Mouse (Mus musculus) hindbrain, embryonic 10.5 days (tissue): Measurements from ENCODE around the gene Myl6b. TPM values are rescaled to one million over a fixed set of nuclear protein-coding genes. Genes with fewer than 3 reads are reported as not detected.
"Not testable (repeated sequence)": the region's sequence is repeated elsewhere in the genome, so short reads cannot be mapped to it uniquely, and the experiment has no call there.

ENCODE experiments used
- DNase-seq: peaks from one replicate; pipeline ENCODE4 v3.0.0-alpha.2; 2017; ENCODE audit warnings: low spot score
- H3K27ac ChIP-seq: fragments of 300-500 bp; sonication (generic); 2 replicates; pipeline ENCODE4 v1.5.1; 2016; ENCODE audit warnings: mild to moderate bottlenecking, moderate library complexity
- H3K27me3 ChIP-seq: fragments of 300-500 bp; sonication (generic); 2 replicates; pipeline ENCODE4 v1.6.1; 2016; ENCODE audit warnings: mild to moderate bottlenecking; ENCODE audit not compliant: poor library complexity, insufficient read depth, severe bottlenecking
- H3K36me3 ChIP-seq: fragments of 300-500 bp; sonication (generic); 2 replicates; pipeline ENCODE4 v1.6.1; 2016; ENCODE audit warnings: mild to moderate bottlenecking, moderate library complexity
- H3K4me1 ChIP-seq: fragments of 300-500 bp; sonication (generic); replicated peaks from 2 replicates; pipeline ENCODE4 v1.6.1; 2016; ENCODE audit warnings: mild to moderate bottlenecking
- H3K4me3 ChIP-seq: fragments of 300-500 bp; sonication (generic); 2 replicates; pipeline ENCODE4 v1.5.1; 2016; ENCODE audit warnings: mild to moderate bottlenecking, moderate library complexity
- H3K9me3 ChIP-seq: fragments of 300-500 bp; sonication (generic); 2 replicates; pipeline ENCODE4 v1.6.1; 2016; ENCODE audit warnings: mild to moderate bottlenecking, moderate library complexity
- WGBS: fragments of 180-500 bp; shearing (Covaris S2); methylation state at CpG from one replicate; pipeline ENCODE4 v1.1.7; 2016; 5-methylcytosine and 5-hydroxymethylcytosine counted together
- polyA plus RNA-seq: library from polyadenylated mRNA; unstranded; fragments of >200 nt; fragmentation: Nextera tagmentation; extraction: Ambion mirVana; gene quantifications from 2 replicates; pipeline ENCODE4 v1.2.1, GENCODE M21; 2016

The Myl6b gene
- polyA plus RNA-seq, 1 experiment from 2014 or later = 2.8 TPM

- Histone ChIP-seq H3K9me3 (no peaks in the 10 kb centered on the region), H3K27me3 (peaks cover 18% of the 10 kb centered on the region), H3K36me3 (peaks cover 35% of the 10 kb centered on the region), H3K4me3 (no peak overlapping the region), H3K4me1 (no peaks in the 10 kb centered on the region), H3K27ac (no peak overlapping the region)
- 84% methylated on average over 11 of the region's 11 CpGs for WGBS
- DNase-seq = no peak
These were observed 11.8 kb upstream of the Myl6b start for GRCm38 (mm10) chr10:128510301-128510700.

- Histone ChIP-seq H3K27me3 (peaks cover 13% of the 10 kb centered on the region), H3K4me3 (no peak overlapping the region), H3K27ac (no peak overlapping the region), H3K36me3 (peaks cover 30% of the 10 kb centered on the region), H3K4me1 (no peaks in the 10 kb centered on the region), H3K9me3 (no peaks in the 10 kb centered on the region)
- WGBS = 90% methylated on average over 4 of the region's 4 CpGs
- DNase-seq = no peak
These were observed 11.3 kb upstream of the Myl6b start for GRCm38 (mm10) chr10:128509831-128510230.

- Histone ChIP-seq H3K4me3 (no peak overlapping the region), H3K36me3 (peaks cover 30% of the 10 kb centered on the region), H3K4me1 (no peaks in the 10 kb centered on the region), H3K27me3 (peaks cover 12% of the 10 kb centered on the region; the same call in 1 of the 2 replicates), H3K9me3 (no peaks in the 10 kb centered on the region), H3K27ac (no peak overlapping the region)
- no peak for DNase-seq
- WGBS = 91% methylated on average over 9 of the region's 9 CpGs
These were observed 10.7 kb upstream of the Myl6b start for GRCm38 (mm10) chr10:128509203-128509602.

GRCm38 (mm10) chr10:128508260-128508659, 9.8 kb upstream of the Myl6b start:
- Histone ChIP-seq H3K36me3 (peaks cover 30% of the 10 kb centered on the region), H3K27me3 (peaks cover 7% of the 10 kb centered on the region; the same call in 1 of the 2 replicates), H3K27ac (no peak overlapping the region), H3K9me3 (no peaks in the 10 kb centered on the region), H3K4me1 (no peaks in the 10 kb centered on the region), H3K4me3 (no peak overlapping the region)
- WGBS = 89% methylated on average over 9 of the region's 9 CpGs
- DNase-seq = no peak

GRCm38 (mm10) chr10:128505974-128506373, 7.5 kb upstream of the Myl6b start:
- 95% methylated on average over 14 of the region's 14 CpGs for WGBS

GRCm38 (mm10) chr10:128505371-128505667, 6.8 kb upstream of the Myl6b start:
- not testable (repeated sequence) for H3K27ac ChIP-seq, H3K36me3 ChIP-seq, DNase-seq, H3K9me3 ChIP-seq, H3K4me1 ChIP-seq, H3K4me3 ChIP-seq, H3K27me3 ChIP-seq
- WGBS = 89% methylated on average over 5 of the region's 5 CpGs

More at GRCm38 (mm10) chr10:128505974-128506373, 7.5 kb upstream of the Myl6b start:
- no peaks in the 10 kb centered on the region for H3K9me3 ChIP-seq
- no peak for DNase-seq
- no peaks in the 10 kb centered on the region for H3K27me3 ChIP-seq
- no peaks in the 10 kb centered on the region for H3K4me1 ChIP-seq
- H3K36me3 ChIP-seq = peaks cover 14% of the 10 kb centered on the region; the same call in 1 of the 2 replicates
- H3K4me3 ChIP-seq = no peak overlapping the region
- H3K27ac ChIP-seq = no peak overlapping the region

GRCm38 (mm10) chr10:128504641-128505370, 6.3 kb upstream of the Myl6b start:
- 82% methylated on average over 9 of the region's 9 CpGs for WGBS
- Histone ChIP-seq H3K27me3 (no peaks in the 10 kb centered on the region), H3K4me3 (no peak overlapping the region), H3K9me3 (no peaks in the 10 kb centered on the region), H3K4me1 (no peaks in the 10 kb centered on the region), H3K36me3 (0 out of 2 replicates have a peak, but pooled peaks cover 4% of the 10 kb centered on the region), H3K27ac (no peak overlapping the region)
- no peak for DNase-seq

GRCm38 (mm10) chr10:128504012-128504411, 5.5 kb upstream of the Myl6b start:
- no peak overlapping the region for H3K4me3 ChIP-seq
- no peak overlapping the region for H3K27ac ChIP-seq
- WGBS = 74% methylated on average over 3 of the region's 3 CpGs
- H3K4me1 ChIP-seq = peaks cover 7% of the 10 kb centered on the region
- H3K27me3 ChIP-seq = no peaks in the 10 kb centered on the region
- 0 out of 2 replicates have a peak, but pooled peaks cover 4% of the 10 kb centered on the region for H3K36me3 ChIP-seq
- no peaks in the 10 kb centered on the region for H3K9me3 ChIP-seq
- no peak for DNase-seq

GRCm38 (mm10) chr10:128503532-128503931, 5.0 kb upstream of the Myl6b start:
- no peaks in the 10 kb centered on the region for H3K9me3 ChIP-seq
- H3K4me1 ChIP-seq = peaks cover 9% of the 10 kb centered on the region
- no peak overlapping the region for H3K4me3 ChIP-seq
- no peak overlapping the region for H3K27ac ChIP-seq
- no peak for DNase-seq
- no peaks in the 10 kb centered on the region for H3K27me3 ChIP-seq
- WGBS = 82% methylated on average over 8 of the region's 8 CpGs
- 0 out of 2 replicates have a peak, but pooled peaks cover 4% of the 10 kb centered on the region for H3K36me3 ChIP-seq

- DNase-seq = no peak
- Histone ChIP-seq H3K27ac (no peak overlapping the region), H3K36me3 (0 out of 2 replicates have a peak, but pooled peaks cover 4% of the 10 kb centered on the region), H3K4me3 (no peak overlapping the region), H3K4me1 (peaks cover 21% of the 10 kb centered on the region), H3K27me3 (no peaks in the 10 kb centered on the region), H3K9me3 (no peaks in the 10 kb centered on the region)
- WGBS = 81% methylated on average over 5 of the region's 5 CpGs
These were observed 3.9 kb upstream of the Myl6b start for GRCm38 (mm10) chr10:128502341-128502740.

GRCm38 (mm10) chr10:128499116-128499671, 709 bp upstream of the Myl6b start:
- H3K27ac ChIP-seq = peak overlapping the region; percentile 74
- DNase-seq = peak; percentile 61
- 3% methylated on average over 21 of the region's 21 CpGs for WGBS
- H3K4me1 ChIP-seq = peaks cover 44% of the 10 kb centered on the region
- peak overlapping the region; percentile 64 for H3K4me3 ChIP-seq
- no peaks in the 10 kb centered on the region for H3K36me3 ChIP-seq
- peaks cover 8% of the 10 kb centered on the region for H3K27me3 ChIP-seq
- H3K9me3 ChIP-seq = no peaks in the 10 kb centered on the region

- peak overlapping the region; percentile 5; the same call in 1 of the 2 replicates for H3K4me3 ChIP-seq
- no peaks in the 10 kb centered on the region for H3K9me3 ChIP-seq
- peaks cover 8% of the 10 kb centered on the region for H3K27me3 ChIP-seq
- H3K36me3 ChIP-seq = peaks cover 4% of the 10 kb centered on the region; the same call in 1 of the 2 replicates
- no peak overlapping the region for H3K27ac ChIP-seq
- DNase-seq = no peak
- WGBS = 37% methylated on average over 6 of the region's 6 CpGs
- peaks cover 51% of the 10 kb centered on the region for H3K4me1 ChIP-seq
These were observed 1.2 kb downstream of the Myl6b start for GRCm38 (mm10) chr10:128497134-128497737.

GRCm38 (mm10) chr10:128496509-128497077, 1.9 kb downstream of the Myl6b start:
- peaks cover 57% of the 10 kb centered on the region for H3K4me1 ChIP-seq
- peaks cover 10% of the 10 kb centered on the region for H3K36me3 ChIP-seq
- DNase-seq = no peak
- H3K27me3 ChIP-seq = peaks cover 8% of the 10 kb centered on the region
- H3K9me3 ChIP-seq = no peaks in the 10 kb centered on the region
- 34% methylated on average over 6 of the region's 6 CpGs for WGBS
- H3K27ac ChIP-seq = no peak overlapping the region
- no peak overlapping the region; the same call in 1 of the 2 replicates for H3K4me3 ChIP-seq
